Mouse (Mus musculus) adrenal gland, postnatal 36 days (tissue): Measurements from ENCODE around the gene Kras. TPM values are rescaled to one million over a fixed set of nuclear protein-coding genes. Genes with fewer than 3 reads are reported as not detected.
A peak's percentile ranks its signal among the peaks of the same experiment; 100 is the strongest.

ENCODE experiments used
- DNase-seq, 2 experiments: peaks; one replicate each; pipeline ENCODE4 v3.0.0; 2021; ENCODE audit warnings: mixed read lengths in 1 of 2
- long read RNA-seq, 2 experiments: library from polyadenylated mRNA; stranded (forward); transcript quantifications; one replicate each; pipeline ENCODE4 v2.0.0; 2021; ENCODE audit warnings: borderline sequencing depth in 2 of 2
- total RNA-seq, 2 experiments: library from RNA; stranded (reverse); gene quantifications; 2 replicates each; pipeline ENCODE4 v1.2.3; 2021

Gene Kras
- total RNA-seq: 10 to 100 TPM; 41.9 to 54.2 TPM
- long read RNA-seq, experiment 1, full-length matches to known transcripts: 52 of 61 reads
- long read RNA-seq, experiment 1, partial matches to known transcripts: 0 of 61 reads
- long read RNA-seq, experiment 1, other reads (novel, unspliced or antisense): 9 of 61 reads
- long read RNA-seq, experiment 2, full-length matches to known transcripts: 5 of 7 reads
- long read RNA-seq, experiment 2, partial matches to known transcripts: 0 of 7 reads
- long read RNA-seq, experiment 2, other reads (novel, unspliced or antisense): 2 of 7 reads

DNA sequence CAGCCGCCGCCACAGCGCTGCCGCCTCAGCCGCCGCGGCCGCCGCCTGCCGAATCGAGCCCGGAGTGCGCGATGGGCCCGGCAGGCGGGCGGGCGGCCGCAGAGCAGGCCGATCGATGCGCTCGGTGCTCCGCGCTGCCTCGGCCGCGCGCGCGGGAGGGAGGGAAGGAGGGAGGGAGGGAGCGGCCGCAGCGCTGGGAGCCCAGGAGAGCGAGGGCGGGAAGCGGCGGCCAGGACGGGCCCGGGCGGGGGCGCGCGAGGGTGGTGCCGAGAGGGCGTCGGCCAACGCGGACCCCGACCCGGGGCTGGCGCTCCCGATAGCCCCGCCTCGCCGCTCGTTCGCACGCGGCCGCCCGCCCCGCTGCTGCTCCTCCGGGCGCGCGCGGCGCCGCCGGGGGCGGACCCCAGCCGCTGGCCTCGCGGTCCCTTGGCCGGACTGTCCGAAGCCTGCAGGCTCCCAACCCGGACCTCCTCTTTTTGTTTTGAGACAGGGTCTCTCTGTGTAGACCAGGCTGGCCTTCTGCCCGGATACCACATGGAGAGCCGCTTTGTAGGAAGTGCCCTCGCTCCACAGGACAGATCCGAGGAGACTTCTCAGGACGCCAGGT, at the start of gene Kras:
Kras (minus strand) TSS at position 55 of the 607 bp plus-strand sequence.
- peak; percentile 95 to 97 for DNase-seq

- DNase-seq: no peak
Observed at GRCm38 (mm10) chr6:145297626-145298025, 47.6 kb upstream of the Kras start.

DNA sequence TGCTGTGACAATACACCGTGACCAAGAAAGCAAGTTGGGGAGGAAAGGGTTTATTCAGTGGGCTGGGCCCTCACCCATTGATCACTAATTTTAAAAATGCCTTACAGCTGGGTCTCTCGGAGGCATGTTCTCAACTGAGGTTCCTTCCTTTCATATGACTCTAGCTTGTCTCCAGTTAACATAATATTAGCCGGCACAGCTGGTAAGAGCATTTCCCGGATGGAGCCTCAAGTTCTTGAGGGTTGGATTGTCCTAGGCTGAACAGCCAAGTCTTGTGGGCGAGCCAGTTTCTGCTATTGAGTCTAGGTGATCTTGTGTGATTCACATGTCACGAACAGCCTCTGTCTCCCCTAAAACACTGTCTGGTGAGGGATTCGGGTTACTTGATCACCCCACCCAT, 46.9 kb upstream of the Kras start:
- DNase-seq: no peak

DNA sequence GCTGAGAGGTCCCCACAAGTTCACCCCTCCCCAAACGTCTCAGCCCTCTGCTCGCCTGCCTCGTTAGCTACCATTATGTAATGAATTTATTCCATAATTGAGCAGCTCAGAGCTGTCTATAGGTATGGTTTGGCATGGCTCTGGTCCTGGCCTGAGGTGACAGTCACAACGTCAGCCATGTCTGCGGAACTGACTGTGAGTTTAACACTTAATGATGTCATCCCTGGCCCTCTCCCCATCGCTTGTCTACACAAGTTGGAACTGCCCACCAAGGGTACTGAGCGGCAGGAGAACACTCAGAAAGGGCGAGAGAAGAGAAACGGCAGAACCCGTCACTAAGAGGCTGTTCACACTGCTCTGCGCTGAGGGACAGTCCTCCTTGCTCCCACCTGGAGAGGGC, 45.1 kb upstream of the Kras start:
- DNase-seq: no peak

DNA sequence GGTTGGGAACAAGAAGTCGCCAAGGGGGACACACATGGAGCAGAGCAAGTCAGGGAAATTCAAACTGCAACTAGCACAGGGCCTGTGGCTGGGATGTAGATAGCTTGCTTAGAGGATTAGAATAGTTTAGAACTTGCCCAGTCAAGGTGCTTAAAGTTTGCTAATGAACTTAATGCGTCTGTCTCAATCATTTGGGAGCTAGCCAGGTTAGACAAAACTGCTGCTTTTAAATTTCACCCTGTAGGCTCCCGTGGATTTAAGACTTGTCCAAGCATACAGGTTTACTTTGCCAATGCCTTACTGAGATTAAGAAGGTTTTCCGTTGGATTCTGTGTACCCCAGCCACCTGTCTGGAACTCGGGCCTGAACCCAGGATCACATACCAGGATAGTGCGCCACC, 43.1 kb upstream of the Kras start:
- DNase-seq: no peak

DNA sequence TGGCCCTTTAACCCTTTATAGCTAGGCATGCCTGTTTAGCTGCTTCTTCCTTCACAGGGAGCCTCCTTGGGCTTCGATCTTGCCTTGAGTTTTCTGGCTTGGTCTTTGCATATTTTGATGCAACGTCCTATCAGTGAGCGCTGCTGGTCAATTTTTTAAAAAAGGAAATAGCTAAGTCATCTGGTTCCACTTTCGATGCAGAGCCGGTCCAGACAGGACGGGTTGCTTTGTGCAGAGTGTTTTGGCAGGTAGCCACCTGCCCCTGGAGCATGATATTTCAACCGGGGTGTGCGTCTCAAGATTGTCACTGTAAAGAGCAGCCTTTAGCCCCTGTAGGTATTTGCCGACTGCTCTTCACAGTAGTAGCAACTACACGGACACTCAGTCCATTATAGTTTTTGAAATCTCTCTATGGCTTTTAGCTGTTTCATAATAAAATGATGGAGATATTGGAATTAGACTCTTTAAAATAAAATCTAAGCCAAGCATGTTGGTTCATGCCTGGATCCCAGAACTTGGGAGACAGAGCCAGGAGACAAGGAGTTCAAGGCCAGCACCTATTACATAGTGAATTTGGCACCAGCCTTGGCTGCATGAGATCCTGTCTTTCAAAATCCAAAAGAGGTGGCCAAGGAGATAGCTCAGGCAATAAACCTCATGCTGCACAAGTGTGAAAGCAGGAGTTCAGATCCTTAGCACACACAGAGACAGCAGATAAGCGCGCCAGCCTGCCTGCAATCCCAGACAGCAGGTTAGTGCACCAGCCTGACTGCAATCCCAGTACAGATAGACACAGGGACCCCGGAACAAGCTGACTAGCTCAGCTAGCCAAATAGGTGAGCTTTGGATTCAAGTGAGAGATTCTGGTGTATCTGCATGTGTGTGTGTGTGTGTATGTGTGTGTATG, 41.6 kb upstream of the Kras start:
- DNase-seq: peak; percentile 40 to 47

DNA sequence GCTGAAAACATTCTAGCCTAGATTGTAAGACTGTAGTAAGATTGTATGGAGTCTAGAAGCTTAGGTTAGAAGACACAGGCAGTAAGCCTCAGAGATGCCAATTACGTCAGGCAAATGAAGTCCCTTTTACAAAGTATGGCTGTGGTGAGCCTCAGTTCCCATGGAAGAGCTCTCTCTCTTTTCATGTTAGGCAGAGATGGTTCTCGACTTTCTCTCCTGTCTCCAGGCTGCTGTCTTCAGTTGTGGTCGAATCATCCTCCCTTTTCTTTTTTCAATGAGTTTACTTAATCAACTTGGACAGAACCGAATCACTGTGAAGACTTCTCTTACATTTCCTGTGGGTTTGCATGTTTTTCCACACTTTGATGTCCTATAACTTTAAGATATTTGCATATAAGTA, 35.6 kb upstream of the Kras start:
- DNase-seq: no peak

- no peak for DNase-seq
Observed at GRCm38 (mm10) chr6:145284286-145284685, 34.2 kb upstream of the Kras start.

DNA sequence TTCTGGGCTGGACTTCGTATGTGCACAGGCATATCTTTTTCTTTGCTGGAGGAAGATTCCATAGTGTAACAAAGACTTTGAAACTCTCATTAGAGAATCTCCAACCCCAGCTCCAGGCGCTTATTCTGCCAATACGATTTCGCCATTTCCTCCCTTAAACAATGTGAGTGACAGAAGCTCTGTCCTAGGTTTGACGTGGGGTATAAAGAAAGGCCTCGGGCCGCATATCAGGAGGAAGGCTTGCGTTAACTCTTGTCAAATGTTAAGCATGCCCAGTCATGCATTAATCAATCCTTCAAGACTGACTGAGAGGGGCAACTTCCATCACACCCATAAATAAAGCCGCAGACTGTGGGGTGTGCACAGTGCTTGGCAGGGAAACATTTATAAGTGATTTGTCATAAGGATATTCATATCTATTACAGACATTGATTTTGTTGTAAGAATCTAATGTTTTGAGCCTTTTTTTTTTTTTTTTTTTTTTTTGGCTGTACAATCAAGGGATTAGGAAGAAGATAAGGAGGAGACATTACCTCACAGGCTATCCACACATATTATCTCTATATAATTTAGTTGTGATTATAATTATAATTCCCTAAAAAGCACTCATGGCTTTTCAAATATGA, 27.2 kb upstream of the Kras start:
- DNase-seq: no peak

- DNase-seq: peak; percentile 89 to 91
Observed at GRCm38 (mm10) chr6:145276265-145276780, 26.3 kb upstream of the Kras start.

DNA sequence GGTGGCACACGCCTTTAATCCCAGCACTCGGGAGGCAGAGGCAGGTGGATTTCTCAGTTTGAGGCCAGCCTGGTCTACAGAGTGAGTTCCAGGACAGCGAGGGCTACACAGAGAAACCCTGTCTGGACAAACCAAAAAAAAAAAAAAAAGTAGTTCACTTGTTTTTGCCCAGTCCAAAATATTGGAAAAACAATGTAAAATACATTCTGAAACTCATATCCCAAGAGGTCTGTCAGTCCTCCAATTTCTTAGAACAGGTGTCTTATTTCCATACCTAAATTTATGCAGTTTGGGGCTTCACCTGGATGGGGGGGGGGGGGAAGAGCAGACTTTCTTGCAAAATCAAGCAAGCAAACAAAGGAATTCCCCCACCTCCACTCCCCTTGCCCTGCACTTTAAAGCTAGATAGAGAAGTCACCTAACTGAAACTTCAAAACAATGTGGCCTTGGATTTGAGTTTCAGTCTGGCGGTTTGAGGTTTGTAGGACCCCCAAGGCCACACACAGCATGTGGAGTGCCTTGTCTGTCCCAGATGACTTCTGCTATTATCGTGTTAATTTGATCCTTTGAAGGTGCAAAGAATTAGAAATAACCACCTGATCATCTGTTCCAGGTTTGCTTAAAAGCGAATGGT, 25.7 kb upstream of the Kras start:
- peak; percentile 25 to 33 for DNase-seq

GRCm38 (mm10) chr6:145273971-145274620, 24.1 kb upstream of the Kras start:
- peak; percentile 40 to 41 for DNase-seq

DNA sequence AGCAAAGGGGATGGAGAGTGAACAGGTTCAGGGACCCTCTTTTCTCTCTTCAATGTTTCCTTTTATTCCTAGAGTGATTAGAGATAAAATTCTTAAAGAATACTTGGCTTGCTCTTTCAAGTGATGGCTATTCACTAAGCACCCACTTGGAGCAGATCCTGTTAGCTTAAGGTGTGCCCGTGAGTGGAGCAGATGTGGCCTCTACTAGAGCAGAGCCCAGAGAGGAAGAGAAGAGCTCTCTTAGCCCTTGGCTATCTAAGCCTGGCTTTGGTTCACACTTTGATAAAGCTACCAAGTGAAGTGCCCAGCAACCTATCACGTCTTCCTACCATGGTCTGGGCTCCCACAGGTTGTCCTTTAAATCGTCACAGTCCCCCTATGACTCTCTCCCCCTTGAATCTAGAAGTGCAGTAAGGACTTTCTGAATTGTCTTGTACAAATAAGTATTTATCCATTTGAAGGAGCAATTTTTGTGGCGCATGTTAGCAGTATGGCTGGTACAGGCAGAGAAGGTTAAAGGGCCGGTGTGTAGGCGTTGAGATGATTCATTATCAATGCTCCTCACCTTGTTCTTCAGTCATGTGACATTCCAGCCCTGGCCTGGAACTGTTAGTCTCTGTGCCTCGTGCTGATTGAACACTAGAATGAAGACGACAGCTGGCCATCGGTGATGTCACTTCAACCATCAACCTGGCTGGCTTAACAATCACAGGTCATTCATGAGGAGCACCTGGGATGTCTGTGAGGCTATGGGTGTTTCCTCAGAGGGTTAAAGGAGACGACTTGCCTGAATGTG, 22.3 kb upstream of the Kras start:
- DNase-seq: no peak

GRCm38 (mm10) chr6:145269313-145269845, 19.3 kb upstream of the Kras start:
- DNase-seq: no peak

DNA sequence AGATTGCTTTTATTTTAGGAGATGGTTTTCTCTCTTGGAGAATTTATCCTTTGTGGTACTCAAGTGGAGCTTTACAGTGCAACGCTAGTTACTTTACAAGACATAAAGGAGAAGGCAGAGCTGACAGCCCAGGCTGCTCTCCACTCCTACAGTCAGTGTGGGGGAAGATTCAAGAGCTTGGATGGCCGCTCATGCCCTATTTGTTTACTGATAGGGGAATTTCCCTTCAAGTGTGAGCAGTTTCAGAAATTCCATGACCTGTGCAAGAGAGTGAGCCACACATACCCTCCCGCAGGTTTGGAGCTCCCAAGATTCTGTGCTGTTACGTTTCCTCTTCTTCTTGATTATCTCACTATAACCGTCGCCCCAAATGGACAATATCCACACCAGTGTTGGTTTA, 17.7 kb upstream of the Kras start:
- DNase-seq: no peak

DNA sequence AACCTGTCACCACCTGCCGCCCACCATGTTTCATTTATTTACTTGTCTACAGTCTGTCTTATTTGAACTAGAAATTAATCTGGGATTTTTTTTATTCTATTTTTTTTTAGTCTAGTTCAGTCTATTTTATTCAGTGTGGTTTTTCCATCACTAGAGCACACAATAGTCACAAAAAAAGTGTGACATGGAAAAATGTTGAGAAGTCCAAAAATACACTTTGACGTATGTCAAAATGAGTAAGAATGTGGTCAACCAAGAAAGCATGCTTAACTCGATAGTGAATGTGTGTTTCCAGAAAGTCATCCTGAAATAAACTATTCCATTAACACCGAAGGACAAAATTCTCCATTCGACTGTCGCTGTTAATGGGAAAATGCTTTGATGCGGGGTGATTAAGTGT, 12.3 kb upstream of the Kras start:
- DNase-seq: no peak

- no peak for DNase-seq
Observed at GRCm38 (mm10) chr6:145256701-145257073, 6.6 kb upstream of the Kras start.

DNA sequence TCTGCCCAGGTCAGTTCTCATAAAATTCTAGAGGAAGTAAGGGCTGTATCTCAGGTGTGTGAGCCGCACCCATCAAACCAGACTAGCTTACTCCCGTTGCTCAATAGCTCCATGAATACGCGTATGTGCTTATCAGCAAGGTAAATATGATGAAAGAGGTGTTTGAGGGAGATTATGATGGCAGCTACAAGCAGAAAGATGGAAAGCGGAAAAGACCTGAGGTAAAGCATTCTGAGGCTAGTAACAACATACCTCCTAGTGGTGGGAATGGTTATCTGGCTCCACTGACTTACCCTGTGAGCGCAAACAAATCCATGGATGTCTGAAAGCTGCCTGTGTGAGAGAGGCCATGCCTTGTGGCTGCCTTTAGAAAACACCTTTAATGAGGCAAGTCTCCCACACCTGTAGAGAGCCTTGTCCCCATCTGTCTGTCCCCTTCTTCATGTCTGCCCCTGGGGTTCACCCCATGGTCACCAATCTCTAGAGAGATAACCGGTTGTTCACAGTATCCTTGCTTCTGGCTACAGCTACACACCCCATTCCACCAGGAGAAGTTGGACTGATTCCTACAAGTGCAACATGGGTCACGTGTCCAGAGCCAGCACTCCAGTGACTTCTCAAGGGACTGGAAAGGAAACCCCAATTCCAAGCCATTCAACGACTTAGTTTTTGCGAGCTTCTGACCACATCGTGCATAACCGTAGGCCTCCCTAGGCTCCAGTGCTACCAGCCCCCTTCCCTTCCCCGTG, 6.1 kb upstream of the Kras start:
- DNase-seq: peak in 1 of 2 experiments; percentile 26

DNA sequence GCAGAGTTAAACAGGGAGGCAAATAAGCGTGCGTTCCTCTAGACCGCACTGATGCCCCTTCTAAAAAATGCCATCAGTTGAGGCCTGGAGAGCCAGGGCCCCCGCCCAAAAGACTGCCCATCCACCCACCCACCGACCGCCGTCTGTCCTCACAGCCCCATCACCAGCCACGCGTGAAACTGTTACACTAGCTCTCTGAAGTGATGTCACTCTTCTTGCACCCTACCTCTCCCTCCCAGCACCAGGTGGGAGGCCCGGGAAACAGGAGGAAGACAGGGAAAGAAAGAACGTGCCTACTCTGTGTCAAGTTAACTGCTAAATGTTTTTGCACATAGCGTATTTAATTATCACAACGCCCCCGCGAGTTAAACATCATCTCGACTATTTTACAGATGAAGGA, 781 bp upstream of the Kras start:
- DNase-seq: no peak
